Mouse (Mus musculus) layer of hippocampus, adult 9-10 months (tissue): ENCODE data around the gene Olfr61.
"Not testable (repeated sequence)": the region's sequence is repeated elsewhere in the genome, so short reads cannot be mapped to it uniquely, and the experiment has no call there.

Experiments
- DNase-seq: peaks from one replicate; pipeline ENCODE4 v3.0.0; 2022; ENCODE audit warnings: low spot score

The Olfr61 gene

DNA sequence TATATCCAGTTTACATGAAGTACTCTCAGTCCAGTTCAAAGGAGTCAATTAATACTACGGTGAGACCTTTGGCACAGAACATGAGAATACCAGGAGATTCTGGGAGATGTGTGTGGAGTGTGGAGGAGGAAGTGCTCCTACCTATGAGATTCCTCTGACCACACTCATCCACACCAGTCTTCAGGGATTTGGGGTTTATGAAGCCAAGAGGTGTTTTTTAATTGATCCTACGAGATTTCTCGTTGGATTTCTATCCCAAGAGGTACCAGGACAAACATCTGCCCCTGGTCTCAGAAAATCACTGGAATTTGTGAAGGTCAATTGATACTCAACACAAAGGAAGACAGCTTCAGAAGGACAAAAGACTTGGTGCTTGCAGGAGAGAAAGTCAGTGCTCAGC lies at the start of gene Olfr61:
Gene Olfr61, plus strand, starts transcription at position 301 of the 400 bp plus-strand sequence.
- not testable (repeated sequence) for DNase-seq

DNA sequence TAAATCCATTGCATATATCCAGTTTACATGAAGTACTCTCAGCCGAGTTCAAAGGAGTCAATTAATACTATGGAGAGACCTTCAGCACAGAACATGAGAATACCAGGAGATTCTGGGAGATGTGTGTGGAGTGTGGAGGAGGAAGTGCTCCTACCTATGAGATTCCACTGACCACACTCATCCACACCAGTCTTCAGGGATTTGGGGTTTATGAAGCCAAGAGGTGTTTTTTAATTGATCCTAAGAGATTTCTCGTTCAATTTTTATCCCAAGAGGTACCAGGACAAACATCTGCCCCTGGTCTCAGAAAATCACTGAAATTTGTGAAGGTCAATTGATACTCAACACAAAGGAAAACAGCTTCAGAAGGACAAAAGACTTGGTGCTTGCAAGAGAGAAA lies 27.8 kb upstream of the Olfr61 start, which contains the start of gene Olfr46:
Gene Olfr46, plus strand, starts transcription at position 301 of the 400 bp plus-strand sequence.
- not testable (repeated sequence) for DNase-seq

DNA sequence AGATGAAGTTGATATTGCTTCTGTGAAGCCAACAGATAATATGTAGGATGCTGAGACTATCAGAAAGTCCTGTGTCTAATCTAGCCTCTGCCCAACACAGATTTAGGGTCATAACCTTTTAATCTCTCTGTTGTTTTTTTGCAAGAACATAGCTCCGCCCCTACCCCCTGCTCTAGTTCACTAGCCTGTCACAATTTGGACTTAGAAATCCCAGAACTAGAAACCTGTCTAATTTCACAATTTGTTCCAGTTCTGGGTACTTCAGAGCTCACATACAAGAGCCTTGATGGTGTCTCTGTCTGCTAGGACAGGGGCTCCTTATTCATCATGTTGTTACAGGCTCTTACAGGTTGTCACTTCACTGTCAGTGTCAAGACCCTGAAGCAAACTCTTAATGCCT lies 1.8 kb downstream of the Olfr61 start:
- DNase-seq, result no peak

DNA sequence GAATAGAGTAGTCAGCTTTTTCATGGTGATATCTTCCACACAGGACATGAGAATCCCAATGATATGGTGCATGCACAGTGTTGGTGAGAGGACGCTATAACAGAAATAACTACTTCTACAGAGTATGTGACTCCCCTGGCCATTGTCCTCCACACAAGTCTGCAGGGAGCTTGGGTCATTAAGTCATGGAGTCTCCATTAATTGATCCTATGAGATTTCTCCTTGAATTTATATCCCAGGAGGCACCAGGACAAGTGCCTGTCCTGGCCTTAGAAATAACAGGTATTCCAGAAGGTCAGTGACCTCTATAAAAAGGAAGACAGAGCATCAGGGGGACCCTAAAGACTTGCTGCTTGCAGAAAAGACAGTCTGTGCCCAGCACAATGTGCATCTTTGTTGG lies 17.4 kb downstream of the Olfr61 start, which contains the start of gene Olfr53:
Gene Olfr53, plus strand, starts transcription at position 301 of the 400 bp plus-strand sequence.
- no peak for DNase-seq

DNA sequence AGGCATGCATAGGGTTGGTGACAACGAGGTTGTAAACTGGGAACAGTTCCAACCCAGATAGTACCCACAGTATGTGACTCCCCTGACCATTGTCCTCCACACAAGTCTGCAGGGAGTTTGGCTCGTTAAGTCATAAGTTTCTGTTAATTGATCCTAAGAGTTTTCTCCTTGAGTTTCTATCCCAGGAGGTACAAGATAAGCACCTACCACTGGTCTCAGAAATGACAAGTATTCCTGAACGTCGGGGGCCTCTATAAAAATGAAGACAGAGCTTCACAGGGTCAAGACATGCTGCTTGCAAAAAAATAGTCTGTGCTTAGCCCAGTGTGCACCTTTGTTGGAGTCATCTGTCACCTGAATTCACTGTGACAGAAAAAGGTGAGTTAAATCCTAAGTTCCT lies 30.9 kb downstream of the Olfr61 start, which contains the start of gene Olfr539:
Gene Olfr539, plus strand, starts transcription at position 301 of the 400 bp plus-strand sequence.
- no peak for DNase-seq

DNA sequence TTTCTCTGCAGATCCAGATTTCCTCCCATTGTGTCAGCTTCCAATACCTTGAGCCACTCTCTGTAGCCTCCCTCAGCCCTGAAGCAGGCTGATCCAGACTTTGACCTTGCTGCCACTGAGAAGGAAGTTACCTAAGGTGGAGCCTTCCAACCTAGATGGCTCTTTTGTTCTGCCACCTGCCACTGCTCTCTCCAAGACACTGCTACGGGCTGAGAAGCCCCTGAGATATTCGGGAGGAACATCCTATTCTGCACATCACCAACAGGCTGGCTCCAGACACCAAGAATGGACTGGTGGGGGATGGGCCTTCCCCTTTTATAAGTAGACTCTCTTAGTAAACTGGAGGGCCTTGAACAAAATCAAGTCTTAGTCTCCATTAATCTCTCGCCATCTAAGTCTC lies 41.9 kb downstream of the Olfr61 start:
- DNase-seq, result not testable (repeated sequence)

DNA sequence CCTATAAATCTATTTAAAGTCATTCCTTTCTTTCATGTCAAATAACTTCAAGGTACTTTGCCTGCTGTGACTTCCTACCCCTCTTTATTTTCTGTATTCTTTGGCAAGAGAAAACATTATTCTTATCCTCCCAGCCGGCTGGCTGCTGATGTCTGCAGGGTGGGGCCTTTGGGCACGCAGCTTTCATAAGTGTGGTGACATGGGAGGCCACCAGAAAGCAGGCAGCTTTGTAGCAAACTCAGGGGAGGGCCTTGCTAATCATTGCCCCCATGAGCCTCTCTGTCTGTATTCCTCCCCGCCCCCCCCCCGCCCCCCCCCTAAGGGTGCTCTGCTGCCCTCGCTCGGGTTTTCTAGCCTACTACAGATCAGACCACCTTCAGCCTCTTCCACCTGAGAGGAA lies 47.1 kb downstream of the Olfr61 start:
- DNase-seq, result no peak

DNA sequence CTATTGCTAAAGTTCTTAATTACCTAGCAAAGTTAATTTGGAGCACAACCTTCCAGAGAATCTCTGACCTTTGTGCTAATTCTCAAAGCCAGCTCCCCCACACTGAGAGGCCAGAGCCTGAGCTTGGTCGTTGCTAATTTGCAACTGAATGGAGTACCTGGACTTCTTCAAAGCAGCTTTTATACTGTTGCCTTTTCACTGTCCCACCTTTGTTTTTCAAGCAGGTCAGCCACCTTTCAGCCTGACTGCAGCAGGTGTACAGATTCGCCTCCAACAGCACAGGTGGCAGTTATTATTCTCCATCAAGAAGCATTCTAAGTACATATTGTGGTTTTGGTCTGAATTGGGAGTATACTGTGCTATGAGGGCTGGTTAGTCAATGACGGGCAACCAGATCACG lies 50.8 kb downstream of the Olfr61 start:
- DNase-seq, result not testable (repeated sequence)

DNA sequence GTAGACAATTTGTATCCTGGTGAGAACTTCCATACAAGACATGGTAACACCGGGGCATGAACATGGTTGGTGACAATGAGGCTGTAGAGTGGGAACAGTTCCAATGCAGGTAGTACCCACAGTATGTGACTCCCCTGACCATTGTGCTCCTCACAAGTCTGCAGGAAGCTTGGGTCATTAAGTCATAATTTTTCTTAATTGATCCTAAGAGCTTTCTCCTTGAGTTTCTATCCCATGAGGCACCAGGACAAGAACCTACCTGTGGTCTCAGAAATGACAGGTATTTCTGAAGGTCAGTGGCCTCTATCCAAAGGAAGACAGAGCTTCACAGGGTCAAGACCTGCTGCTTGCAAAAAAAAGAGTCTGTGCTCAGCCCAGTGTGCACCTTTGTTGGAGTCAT lies 52.9 kb downstream of the Olfr61 start, which contains the start of gene Olfr45:
Gene Olfr45, plus strand, starts transcription at position 301 of the 400 bp plus-strand sequence.
- no peak for DNase-seq
